Mouse (Mus musculus): ENCODE measurements around the gene Insl3. TPM values are rescaled to one million over a fixed set of nuclear protein-coding genes. Genes with fewer than 3 reads are reported as not detected.
"Not testable (repeated sequence)": the region's sequence is repeated elsewhere in the genome, so short reads cannot be mapped to it uniquely, and the experiment has no call there.

The Insl3 gene
- polyA plus RNA-seq, 1 experiment from 2014 or later, result not detected

GRCm38 (mm10) chr8:71738316-71738715 lies 49.3 kb downstream of the Insl3 start:
- not testable (repeated sequence) for ATAC-seq; H3K4me2 ChIP-seq; H3K9ac ChIP-seq; H3K27ac ChIP-seq; H3K4me3 ChIP-seq; H3K9me3 ChIP-seq (replicated peaks); H3K4me1 ChIP-seq; H3K36me3 ChIP-seq (ENCODE audit: poor library complexity, severe bottlenecking); H3K27me3 ChIP-seq

Other genes starting within 250 kb of the Insl3 start
- 93.9 and 95.7 TPM in 2 replicates for gene Abhd8, start 225.6 kb upstream of the Insl3 start, polyA plus RNA-seq (2015; fragmentation: Nextera tagmentation; extraction: Ambion mirVana)
- gene Mrpl34, start 224.3 kb upstream of the Insl3 start, polyA plus RNA-seq (2015; fragmentation: Nextera tagmentation; extraction: Ambion mirVana), result 212 and 245 TPM in 2 replicates
- 185 and 193 TPM in 2 replicates for gene Dda1, start 220.0 kb upstream of the Insl3 start, polyA plus RNA-seq (2015; fragmentation: Nextera tagmentation; extraction: Ambion mirVana)
- gene Ano8, start 203.3 kb upstream of the Insl3 start, polyA plus RNA-seq (2015; fragmentation: Nextera tagmentation; extraction: Ambion mirVana), result 4.0 and 4.5 TPM in 2 replicates
- gene Gtpbp3, start 201.1 kb upstream of the Insl3 start, polyA plus RNA-seq (2015; fragmentation: Nextera tagmentation; extraction: Ambion mirVana), result 13.4 TPM in 2 replicates
- 13.6 and 14.0 TPM in 2 replicates for gene Plvap, start 177.5 kb upstream of the Insl3 start, polyA plus RNA-seq (2015; fragmentation: Nextera tagmentation; extraction: Ambion mirVana)
- gene Ccdc194, start 163.5 kb upstream of the Insl3 start, polyA plus RNA-seq (2015; fragmentation: Nextera tagmentation; extraction: Ambion mirVana), result 0.09 and 0.13 TPM in 2 replicates
- gene Bst2, start 151.8 kb upstream of the Insl3 start, polyA plus RNA-seq (2015; fragmentation: Nextera tagmentation; extraction: Ambion mirVana), result 7.6 and 8.3 TPM in 2 replicates
- gene Mvb12a, start 146.3 kb upstream of the Insl3 start, polyA plus RNA-seq (2015; fragmentation: Nextera tagmentation; extraction: Ambion mirVana), result 52.9 and 55.3 TPM in 2 replicates
- not detected in 2 replicates for gene Tmem221, start 130.3 kb upstream of the Insl3 start, polyA plus RNA-seq (2015; fragmentation: Nextera tagmentation; extraction: Ambion mirVana)
- 0.06 TPM in 1 of 2 replicates, not detected in the other for gene Nxnl1, start 122.6 kb upstream of the Insl3 start, polyA plus RNA-seq (2015; fragmentation: Nextera tagmentation; extraction: Ambion mirVana)
- 59.9 and 61.0 TPM in 2 replicates for gene Slc27a1, start 120.3 kb upstream of the Insl3 start, polyA plus RNA-seq (2015; fragmentation: Nextera tagmentation; extraction: Ambion mirVana)
- 201 and 206 TPM in 2 replicates for gene Pgls, start 97.0 kb upstream of the Insl3 start, polyA plus RNA-seq (2015; fragmentation: Nextera tagmentation; extraction: Ambion mirVana)
- 5.1 and 6.2 TPM in 2 replicates for gene Fam129c, start 91.6 kb upstream of the Insl3 start, polyA plus RNA-seq (2015; fragmentation: Nextera tagmentation; extraction: Ambion mirVana)
- 37.5 and 39.9 TPM in 2 replicates for gene Colgalt1, start 78.2 kb upstream of the Insl3 start, polyA plus RNA-seq (2015; fragmentation: Nextera tagmentation; extraction: Ambion mirVana)
- 13.0 and 15.8 TPM in 2 replicates for gene Unc13a, start 17.5 kb upstream of the Insl3 start, polyA plus RNA-seq (2015; fragmentation: Nextera tagmentation; extraction: Ambion mirVana)
- gene Jak3, start 12.9 kb upstream of the Insl3 start, polyA plus RNA-seq (2015; fragmentation: Nextera tagmentation; extraction: Ambion mirVana), result 1.6 and 1.7 TPM in 2 replicates
- 0.33 and 0.44 TPM in 2 replicates for gene B3gnt3, start 12.6 kb downstream of the Insl3 start, polyA plus RNA-seq (2015; fragmentation: Nextera tagmentation; extraction: Ambion mirVana)
- 39.6 and 47.2 TPM in 2 replicates for gene Fcho1, start 36.5 kb downstream of the Insl3 start, polyA plus RNA-seq (2015; fragmentation: Nextera tagmentation; extraction: Ambion mirVana)
- gene Zfp709, start 192.8 kb downstream of the Insl3 start, polyA plus RNA-seq (2015; fragmentation: Nextera tagmentation; extraction: Ambion mirVana), result 5.7 and 6.2 TPM in 2 replicates
- gene Zfp882, start 219.4 kb downstream of the Insl3 start, polyA plus RNA-seq (2015; fragmentation: Nextera tagmentation; extraction: Ambion mirVana), result 15.1 and 18.7 TPM in 2 replicates
- gene Zfp617, start 219.4 kb downstream of the Insl3 start, polyA plus RNA-seq (2015; fragmentation: Nextera tagmentation; extraction: Ambion mirVana), result 32.3 and 36.7 TPM in 2 replicates